Mouse (Mus musculus) spleen, adult 2 months (tissue): Measurements from ENCODE around the gene Snrpb2. TPM values are rescaled to one million over a fixed set of nuclear protein-coding genes. Genes with fewer than 3 reads are reported as not detected.

Experiments
- DNase-seq, 2 experiments: peaks; one replicate each; pipeline versions ENCODE4 v3.0.0 to v3.0.0-alpha.2; 2012 to 2021; ENCODE audit warnings: low spot score in 2 of 2, low read depth in 1 of 2
- H3K27ac ChIP-seq: fragments of 200-500 bp; 2 replicates; pipeline ENCODE4 v1.5.1; 2012; ENCODE audit warnings: low read length, inconsistent platforms; ENCODE audit not compliant: insufficient read depth
- H3K27me3 ChIP-seq: fragments of 200-500 bp; 2 replicates; pipeline ENCODE4 v1.6.1; 2012; ENCODE audit warnings: mild to moderate bottlenecking, moderate library complexity, low read length, inconsistent platforms; ENCODE audit not compliant: control insufficient read depth, insufficient read depth
- H3K36me3 ChIP-seq: fragments of 200-500 bp; 2 replicates; pipeline ENCODE4 v1.6.1; 2012; ENCODE audit warnings: mild to moderate bottlenecking, low read length, inconsistent platforms; ENCODE audit not compliant: control insufficient read depth, insufficient read depth
- H3K4me1 ChIP-seq: fragments of 200-500 bp; 2 replicates; pipeline ENCODE4 v1.6.1; 2011; ENCODE audit warnings: inconsistent platforms; ENCODE audit not compliant: control insufficient read depth, insufficient read depth, insufficient read length
- H3K4me3 ChIP-seq: fragments of 200-500 bp; 2 replicates; pipeline ENCODE4 v1.5.1; 2011; ENCODE audit warnings: mild to moderate bottlenecking, inconsistent platforms; ENCODE audit not compliant: insufficient read depth, insufficient read length; ENCODE audit errors: extremely low read depth
- CTCF ChIP-seq: fragments of 200-500 bp; IDR thresholded peaks from 2 replicates; pipeline ENCODE4 v1.5.1; 2011; ENCODE audit warnings: mild to moderate bottlenecking, inconsistent platforms; ENCODE audit not compliant: insufficient read depth, insufficient read length, insufficient replicate concordance; ENCODE audit errors: extremely low read depth
- POLR2A ChIP-seq: fragments of 200-500 bp; IDR thresholded peaks from 2 replicates; pipeline ENCODE4 v1.6.1; 2011; ENCODE audit warnings: low read depth, low read length, inconsistent platforms
- WGBS: fragments of 180-500 bp; shearing (Covaris S2); methylation state at CpG from one replicate; pipeline ENCODE4 v1.1.7; 2018; 5-methylcytosine and 5-hydroxymethylcytosine counted together
- polyA plus RNA-seq: library from polyadenylated mRNA; depleted of rRNA; stranded (reverse); fragments of >200 nt; gene quantifications from 2 replicates; pipeline ENCODE4 v1.2.3, GENCODE M21; 2012; rRNA removed

The Snrpb2 gene
- polyA plus RNA-seq, 1 experiment = 2.0 TPM

DNA sequence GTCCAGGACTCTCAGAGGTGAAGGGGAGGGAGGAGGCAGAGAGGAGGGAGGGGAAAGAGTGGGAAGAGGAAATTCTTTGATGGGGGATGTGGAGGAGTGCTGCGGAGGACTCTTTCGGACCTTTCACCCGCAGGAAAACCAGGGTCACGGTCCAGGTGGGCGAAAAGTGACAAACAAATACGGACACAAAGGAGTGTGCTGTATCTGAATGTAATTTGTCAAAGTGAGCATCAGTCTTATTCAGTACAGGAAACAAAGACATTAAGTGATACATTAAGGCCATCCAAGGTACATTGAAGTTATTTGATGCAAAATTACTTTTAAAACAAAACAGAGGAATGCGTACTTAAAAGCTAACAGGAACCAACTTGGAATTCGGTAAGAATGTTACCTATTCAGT is 27.0 kb downstream of the Snrpb2 start:
- 83% methylated on average over 8 of the region's 8 CpGs for WGBS
- no peak for TF ChIP-seq CTCF
- TF ChIP-seq POLR2A = no peak
- H3K27ac ChIP-seq = no peak overlapping the region

DNA sequence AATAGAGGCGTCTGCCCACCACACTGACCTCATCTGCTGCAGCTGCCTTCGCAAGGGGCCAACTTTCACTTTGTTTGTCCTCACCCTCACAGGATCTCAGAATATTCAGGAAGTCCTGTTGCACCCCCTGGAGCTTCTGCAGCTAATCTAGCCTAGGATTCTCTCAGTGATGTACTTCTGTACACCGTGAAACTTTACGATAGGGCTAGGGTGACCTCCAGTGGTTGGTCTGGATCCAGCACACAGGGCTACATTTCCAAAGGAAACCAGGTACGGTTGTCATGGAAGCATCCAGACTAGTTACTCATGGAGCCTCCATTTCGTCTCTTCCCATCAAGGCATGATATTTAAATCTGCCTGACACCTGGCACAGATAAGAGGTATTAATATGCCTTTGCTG is 30.9 kb downstream of the Snrpb2 start:
- H3K27ac ChIP-seq = no peak overlapping the region
- no peak overlapping the region for H3K4me3 ChIP-seq
- no peaks in the 10 kb centered on the region for H3K36me3 ChIP-seq
- no peaks in the 10 kb centered on the region for H3K27me3 ChIP-seq
- no peak for DNase-seq
- no peaks in the 10 kb centered on the region for H3K4me1 ChIP-seq
- TF ChIP-seq CTCF (no peak), POLR2A (no peak)
- 22% methylated on average over 6 of the region's 6 CpGs for WGBS

More for the DNA sequence above, 27.0 kb downstream of the Snrpb2 start:
- Histone ChIP-seq H3K36me3 (no peaks in the 10 kb centered on the region), H3K27me3 (no peaks in the 10 kb centered on the region), H3K4me3 (no peak overlapping the region), H3K4me1 (no peaks in the 10 kb centered on the region)
- DNase-seq = no peak

DNA sequence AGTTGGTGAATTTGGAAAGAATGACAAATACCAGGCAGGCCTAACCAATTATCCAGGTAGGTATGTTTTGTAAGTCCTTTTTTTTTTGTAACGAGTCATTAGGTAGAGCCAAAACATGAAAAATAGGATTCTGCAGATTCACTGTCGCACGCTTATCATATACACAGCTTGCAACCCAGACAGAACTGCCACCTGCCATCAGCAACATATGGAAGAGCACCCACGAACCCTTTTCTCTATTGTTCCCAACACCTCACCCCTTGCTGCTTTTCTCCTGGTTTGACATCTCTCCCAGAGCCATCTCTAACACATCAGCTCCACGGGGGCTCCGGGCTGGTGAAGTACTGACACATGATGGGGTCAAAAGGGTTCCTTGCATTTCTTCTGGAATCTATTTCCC is 31.9 kb downstream of the Snrpb2 start:
- Histone ChIP-seq H3K36me3 (no peaks in the 10 kb centered on the region), H3K27me3 (no peaks in the 10 kb centered on the region), H3K4me3 (no peak overlapping the region), H3K27ac (no peak overlapping the region), H3K4me1 (no peaks in the 10 kb centered on the region)
- no peak for DNase-seq
- TF ChIP-seq CTCF = no peak
- no peak for TF ChIP-seq POLR2A
- WGBS = 64% methylated on average over 6 of the region's 6 CpGs

DNA sequence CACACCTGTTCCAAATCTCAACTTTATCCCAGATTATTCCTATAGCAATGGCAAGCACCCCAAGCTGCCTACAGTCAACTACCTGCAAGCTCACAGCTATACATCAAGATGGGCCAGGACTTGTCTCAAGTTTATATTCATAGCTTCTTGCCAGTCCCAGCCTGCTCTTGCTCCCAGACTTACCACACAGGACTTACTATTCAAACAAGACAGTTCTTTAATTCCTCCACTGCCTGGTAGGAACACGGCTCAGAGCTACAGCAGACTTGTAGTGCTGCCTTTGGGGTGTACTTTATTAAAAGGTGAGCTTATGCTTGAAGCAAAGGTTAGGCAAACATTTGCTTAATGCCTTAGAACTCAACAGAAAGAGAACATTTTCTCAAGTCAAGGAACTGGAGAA is 34.3 kb downstream of the Snrpb2 start:
- Histone ChIP-seq H3K4me1 (no peaks in the 10 kb centered on the region), H3K27ac (no peak overlapping the region), H3K36me3 (no peaks in the 10 kb centered on the region), H3K4me3 (no peak overlapping the region), H3K27me3 (no peaks in the 10 kb centered on the region)
- 84% methylated on average over 1 of the region's 1 CpGs for WGBS
- TF ChIP-seq CTCF (no peak), POLR2A (no peak)
- no peak for DNase-seq

DNA sequence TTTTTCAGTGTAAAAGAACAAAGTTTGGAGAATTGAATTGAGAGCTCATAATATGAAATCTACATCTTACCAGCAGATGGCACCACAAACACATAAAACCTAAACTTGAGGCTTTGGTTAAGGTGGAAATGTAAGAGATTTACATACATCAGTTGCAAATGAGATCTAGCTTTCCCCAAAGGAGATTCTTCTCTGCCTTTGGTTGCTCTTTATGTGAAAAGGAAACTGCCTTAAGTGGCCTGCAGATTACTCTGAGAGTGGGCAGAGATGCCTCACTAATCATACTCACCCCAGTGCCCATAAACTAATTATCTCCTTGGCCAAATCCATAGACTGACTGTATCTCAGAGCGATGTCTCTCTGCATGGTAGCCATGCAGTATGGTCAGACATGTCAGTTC is 51.0 kb downstream of the Snrpb2 start:
- DNase-seq = no peak
- Histone ChIP-seq H3K4me1 (no peaks in the 10 kb centered on the region), H3K36me3 (no peaks in the 10 kb centered on the region), H3K4me3 (no peak overlapping the region), H3K27me3 (no peaks in the 10 kb centered on the region), H3K27ac (no peak overlapping the region)
- 86% methylated on average over 1 of the region's 1 CpGs for WGBS
- TF ChIP-seq CTCF (no peak), POLR2A (no peak)

DNA sequence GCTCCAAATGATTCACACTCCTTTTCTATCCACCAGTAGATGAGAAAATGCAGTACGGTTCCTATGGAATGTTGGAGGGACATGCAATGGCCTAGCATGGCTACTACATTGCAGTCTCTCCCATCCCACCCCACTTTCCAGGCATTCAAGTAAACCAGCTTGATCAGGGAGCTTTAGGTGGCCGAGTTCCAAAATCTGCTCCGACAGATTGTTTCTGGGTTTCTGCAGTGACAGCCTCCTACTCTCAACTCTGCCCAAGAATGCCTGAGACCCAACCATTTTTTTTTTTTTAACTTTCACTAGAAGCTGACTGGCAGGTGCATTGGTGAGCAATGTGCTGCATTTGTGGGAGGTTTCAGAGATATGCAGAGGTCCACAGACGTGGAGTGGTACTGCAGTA is 51.9 kb downstream of the Snrpb2 start:
- no peaks in the 10 kb centered on the region for H3K27me3 ChIP-seq
- 78% methylated on average over 4 of the region's 4 CpGs for WGBS
- H3K4me3 ChIP-seq = no peak overlapping the region
- no peaks in the 10 kb centered on the region for H3K36me3 ChIP-seq
- no peak for DNase-seq
- no peak for TF ChIP-seq CTCF
- TF ChIP-seq POLR2A = no peak
- H3K27ac ChIP-seq = no peak overlapping the region
- H3K4me1 ChIP-seq = no peaks in the 10 kb centered on the region

DNA sequence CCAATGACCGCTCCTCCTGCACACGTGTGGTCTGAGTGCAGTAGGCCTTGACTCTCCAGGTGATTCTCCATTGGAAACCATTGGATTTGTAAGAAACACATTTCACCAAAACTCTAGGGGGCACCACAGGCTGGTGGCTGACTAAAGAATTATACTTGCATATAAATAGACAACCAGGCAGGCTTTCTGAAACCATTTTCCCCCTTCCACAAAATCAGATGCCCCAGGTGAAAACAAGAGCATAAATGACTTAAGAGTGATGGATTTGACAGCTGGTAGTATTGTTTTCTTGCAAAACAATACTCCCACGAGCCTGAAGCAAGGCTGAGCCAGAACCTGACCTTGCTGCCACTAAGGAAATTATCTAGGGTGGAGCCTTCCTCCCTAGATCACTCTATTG is 54.6 kb downstream of the Snrpb2 start:
- no peak overlapping the region for H3K27ac ChIP-seq
- WGBS = 62% methylated on average over 3 of the region's 3 CpGs
- no peak for DNase-seq
- H3K36me3 ChIP-seq = no peaks in the 10 kb centered on the region
- no peak overlapping the region for H3K4me3 ChIP-seq
- no peaks in the 10 kb centered on the region for H3K27me3 ChIP-seq
- no peaks in the 10 kb centered on the region for H3K4me1 ChIP-seq
- TF ChIP-seq CTCF (no peak), POLR2A (no peak)

DNA sequence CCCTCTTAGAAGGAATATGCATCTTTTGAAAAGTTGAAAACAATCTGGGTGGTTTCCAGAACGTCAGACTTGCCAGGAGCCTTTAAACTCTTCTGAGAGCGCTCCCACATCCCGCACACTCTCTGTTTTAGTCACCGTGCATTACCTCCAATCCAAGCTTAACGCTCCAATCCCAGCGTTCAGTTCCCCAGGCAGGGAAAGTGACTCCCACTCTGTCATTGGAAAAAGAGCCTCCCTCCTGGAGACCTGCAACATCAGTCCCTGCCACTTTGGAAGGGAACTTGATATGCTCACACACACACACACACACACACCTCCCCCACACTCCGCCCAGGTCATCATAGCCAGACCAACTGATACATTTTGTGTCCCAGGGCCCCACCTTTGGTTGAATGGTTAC is 55.4 kb downstream of the Snrpb2 start:
- Histone ChIP-seq H3K4me1 (no peaks in the 10 kb centered on the region), H3K27ac (no peak overlapping the region), H3K36me3 (no peaks in the 10 kb centered on the region), H3K4me3 (no peak overlapping the region), H3K27me3 (no peaks in the 10 kb centered on the region)
- WGBS = 84% methylated on average over 7 of the region's 7 CpGs
- no peak for DNase-seq
- TF ChIP-seq POLR2A = no peak
- no peak for TF ChIP-seq CTCF

Other genes with a start within 250 kb of the Snrpb2 start
- 4.6 and 5.6 TPM in 2 replicates for gene Kif16b, start 161.5 kb upstream of the Snrpb2 start, polyA plus RNA-seq
- not detected in 2 replicates for gene Otor, start 15.4 kb downstream of the Snrpb2 start, polyA plus RNA-seq